Mouse (Mus musculus): ENCODE measurements around the gene Tmod1.

Tmod1 gene

DNA sequence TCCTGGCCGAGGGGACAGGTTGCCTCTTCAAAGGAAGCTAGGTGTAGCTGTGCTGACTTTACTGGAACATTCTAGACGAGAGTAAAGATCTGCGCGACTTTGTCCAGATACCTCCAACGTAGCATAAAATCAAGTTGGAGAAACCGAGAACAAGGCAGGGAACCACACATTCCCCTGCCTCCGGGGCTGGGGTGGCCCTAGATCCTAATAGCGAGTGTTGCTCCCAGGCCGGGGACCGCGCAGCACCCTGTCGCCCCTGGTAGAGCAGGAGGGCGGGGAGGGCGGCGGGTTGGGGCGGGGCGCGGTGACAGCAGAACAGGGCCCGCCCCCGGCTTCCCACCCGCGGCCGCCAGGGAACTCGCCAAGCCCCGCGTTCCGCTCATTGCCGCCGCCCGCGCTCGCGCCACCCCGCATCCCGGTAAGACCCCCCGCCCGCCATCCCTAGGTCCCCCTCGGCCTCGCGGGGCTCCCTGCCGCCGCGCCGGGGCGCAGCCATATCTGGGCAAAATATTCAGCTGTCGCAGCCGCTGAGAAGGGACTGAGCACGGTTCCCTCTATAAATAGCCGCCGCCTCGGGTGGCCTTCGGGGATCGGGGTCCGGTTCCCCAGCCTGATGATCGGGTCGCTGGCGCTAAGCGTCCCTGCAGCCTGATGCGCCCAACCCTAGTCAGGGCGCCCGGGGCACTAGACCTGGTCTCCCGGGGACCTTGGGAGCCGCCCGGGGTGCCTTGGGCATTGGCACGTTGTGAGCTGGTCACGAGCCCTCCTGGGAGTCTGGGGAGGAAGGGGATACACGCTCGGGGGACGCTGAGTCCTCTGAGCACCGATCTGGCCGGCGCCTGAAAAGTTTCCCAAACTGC lies at the start of gene Tmod1:
Gene Tmod1, plus strand, starts transcription at position 44 of the 860 bp plus-strand sequence.
- peak; percentile 84 to 92 for DNase-seq (ENCODE audit: low spot score in 2 of 2)

GRCm38 (mm10) chr4:45990427-45991135 lies 48.2 kb upstream of the Tmod1 start:
- no peak for DNase-seq (ENCODE audit: low spot score in 2 of 2)

DNA sequence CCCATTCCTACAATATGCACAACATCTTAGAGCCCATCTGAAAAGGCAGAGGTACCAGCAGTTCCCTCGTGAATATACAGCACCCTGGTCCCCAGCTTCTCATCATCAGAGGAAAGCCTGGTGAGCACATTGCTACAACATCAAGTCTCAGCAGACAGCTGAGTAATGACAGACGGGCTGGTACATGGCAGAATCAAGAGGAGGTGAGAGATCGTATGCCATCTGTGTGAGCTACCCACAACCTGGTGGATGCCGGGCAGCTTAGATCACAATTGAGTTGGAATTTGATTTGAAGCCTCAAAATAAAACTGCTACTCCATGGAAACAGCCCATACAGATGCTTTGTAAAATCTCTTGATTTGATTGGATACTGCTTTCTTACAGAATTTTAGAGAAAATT lies 40.2 kb upstream of the Tmod1 start:
- no peak for DNase-seq (ENCODE audit: low spot score in 2 of 2)

DNA sequence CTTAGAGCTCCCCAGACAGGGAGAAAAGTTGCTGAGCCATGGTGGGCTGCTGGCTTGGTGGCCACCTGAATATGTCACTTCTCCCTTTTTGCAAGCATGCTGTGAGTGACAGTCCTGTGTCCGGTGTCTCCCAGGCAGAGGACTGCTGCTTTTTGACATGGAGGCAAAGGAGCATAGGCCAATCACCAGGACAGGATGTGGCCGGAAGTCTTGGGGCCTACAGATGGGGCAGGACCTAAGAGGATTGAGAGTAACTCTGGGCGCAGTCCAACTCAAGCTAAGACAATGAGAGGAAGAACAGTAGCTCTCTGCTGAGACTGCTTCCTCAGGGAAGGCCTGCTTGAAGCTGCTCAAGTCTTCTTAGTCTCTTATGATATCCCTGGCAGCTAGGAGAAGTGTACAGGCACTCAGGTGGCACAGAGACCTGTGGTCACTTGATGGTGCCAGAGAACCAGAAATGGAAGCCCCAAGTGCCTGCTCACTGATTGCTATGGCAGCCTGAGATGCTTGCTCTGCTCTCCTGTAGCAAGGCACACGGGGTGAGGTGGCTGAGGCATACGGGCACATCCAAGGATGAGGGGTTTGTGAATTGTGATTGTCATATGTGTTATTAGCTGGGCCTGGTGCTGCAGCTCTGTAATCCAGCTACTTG lies 30.5 kb upstream of the Tmod1 start:
- no peak for DNase-seq (ENCODE audit: low spot score in 2 of 2)

- DNase-seq (ENCODE audit: low spot score in 2 of 2), result no peak
Measured at GRCm38 (mm10) chr4:46011698-46012097, 27.0 kb upstream of the Tmod1 start.

DNA sequence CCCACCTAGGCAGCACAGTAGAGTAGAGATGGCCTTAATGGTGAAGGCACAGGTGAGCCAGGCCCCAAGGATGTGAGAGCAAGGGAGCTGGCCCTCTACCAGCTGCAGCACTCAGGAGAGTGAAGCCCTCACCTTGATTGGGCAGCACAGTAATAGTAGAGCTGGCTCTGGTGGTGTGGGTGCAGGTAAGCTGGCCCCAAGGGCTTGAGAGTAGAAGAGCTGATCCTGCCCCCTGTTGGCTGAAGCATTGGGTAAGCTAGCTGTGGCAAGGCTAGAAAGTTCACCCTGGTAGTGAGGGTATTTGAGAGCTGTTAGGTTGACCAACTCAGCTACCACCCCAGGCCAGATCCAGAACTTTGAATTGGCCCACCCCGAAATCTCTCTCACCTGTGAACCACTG lies 23.1 kb upstream of the Tmod1 start:
- no peak for DNase-seq (ENCODE audit: low spot score in 2 of 2)

- DNase-seq (ENCODE audit: low spot score in 2 of 2), result peak in 1 of 2 experiments; percentile 46
Measured at GRCm38 (mm10) chr4:46023021-46023481, 15.7 kb upstream of the Tmod1 start.

GRCm38 (mm10) chr4:46025893-46026292 lies 12.8 kb upstream of the Tmod1 start:
- peak in 1 of 2 experiments; percentile 68 for DNase-seq (ENCODE audit: low spot score in 2 of 2)

GRCm38 (mm10) chr4:46028224-46028623 lies 10.5 kb upstream of the Tmod1 start:
- no peak for DNase-seq (ENCODE audit: low spot score in 2 of 2)

DNA sequence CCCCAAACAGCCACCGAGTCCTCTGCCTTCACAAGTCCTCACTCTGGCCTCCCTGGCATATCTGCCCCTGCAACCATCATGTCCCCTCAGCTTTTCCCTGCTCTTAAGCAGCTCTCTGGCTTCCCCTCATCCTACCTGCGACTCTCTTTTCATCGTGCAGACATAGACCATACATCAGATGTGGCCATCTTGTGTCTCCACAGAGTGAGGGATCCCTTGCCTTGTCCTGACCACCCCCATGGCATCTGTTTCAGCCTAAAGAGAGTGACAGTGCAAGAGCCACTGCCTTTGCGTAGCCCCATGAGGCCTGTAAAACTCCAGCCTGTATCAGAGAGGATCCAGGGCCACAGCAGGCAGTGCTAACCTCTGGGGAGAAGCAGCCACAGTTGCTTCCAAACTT lies 10.0 kb upstream of the Tmod1 start:
- no peak for DNase-seq (ENCODE audit: low spot score in 2 of 2)

GRCm38 (mm10) chr4:46029552-46029951 lies 9.2 kb upstream of the Tmod1 start:
- peak in 1 of 2 experiments; percentile 59 for DNase-seq (ENCODE audit: low spot score in 2 of 2)

- peak in 1 of 2 experiments; percentile 47 for DNase-seq (ENCODE audit: low spot score in 2 of 2)
Measured at GRCm38 (mm10) chr4:46032448-46032847, 6.3 kb upstream of the Tmod1 start.

- DNase-seq (ENCODE audit: low spot score in 2 of 2), result no peak
Measured at GRCm38 (mm10) chr4:46033197-46033596, 5.5 kb upstream of the Tmod1 start.

DNA sequence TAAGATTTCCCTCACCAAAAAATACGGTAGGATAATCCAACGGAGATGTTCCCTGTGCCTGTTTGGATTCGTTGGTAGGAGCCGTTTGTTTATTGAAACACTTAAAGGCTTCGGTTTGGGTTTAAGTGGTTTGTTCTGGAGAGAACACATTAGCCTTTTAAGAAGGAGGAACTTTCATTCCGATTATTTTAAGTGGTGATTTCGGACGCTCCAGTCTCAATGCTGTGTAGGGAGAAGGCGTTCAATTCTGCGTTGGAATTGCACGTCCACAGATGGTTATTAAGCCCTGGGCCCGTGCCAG lies 194 bp upstream of the Tmod1 start:
- DNase-seq (ENCODE audit: low spot score in 2 of 2), result no peak

- DNase-seq (ENCODE audit: low spot score in 2 of 2), result peak; percentile 39 to 71
Measured at GRCm38 (mm10) chr4:46039899-46040298, 1.2 kb downstream of the Tmod1 start.

GRCm38 (mm10) chr4:46040594-46041192 lies 2.0 kb downstream of the Tmod1 start:
- DNase-seq (ENCODE audit: low spot score in 2 of 2), result peak; percentile 81 to 82

DNA sequence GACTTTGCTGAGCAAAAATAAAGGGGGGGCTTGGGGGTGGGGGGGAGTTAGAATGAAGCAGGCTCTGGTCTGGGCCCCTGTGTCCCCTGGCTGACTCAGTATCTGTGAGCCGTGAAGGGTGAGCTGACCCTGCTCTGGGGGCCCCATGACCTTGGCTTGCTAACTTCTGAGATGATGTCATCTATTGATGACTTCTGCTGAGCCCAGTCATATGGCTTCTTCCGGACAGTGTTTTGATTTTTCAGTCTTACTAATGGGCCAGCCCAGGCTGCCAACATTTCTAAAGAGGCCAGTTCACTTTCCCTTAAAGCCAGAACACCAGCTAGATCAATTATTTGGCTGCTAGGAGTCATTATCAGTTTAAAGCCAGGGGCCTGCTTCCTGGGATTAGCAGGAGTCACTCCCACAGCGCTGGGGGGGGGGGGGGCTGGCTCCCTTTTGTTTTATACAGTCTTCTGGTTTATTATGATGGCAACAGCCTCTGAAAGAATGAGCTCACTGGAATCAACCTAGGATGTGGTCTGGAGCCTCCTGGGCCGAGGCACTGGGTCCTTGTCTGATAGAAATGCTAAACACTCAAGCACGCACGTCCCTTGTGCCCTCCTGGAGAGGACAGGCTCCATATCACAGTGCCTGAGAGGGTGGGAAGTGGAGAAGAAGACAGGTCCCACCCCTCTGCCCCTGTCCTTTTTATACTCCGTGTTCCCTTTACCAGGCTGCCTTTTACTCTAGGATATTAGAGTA lies 3.2 kb downstream of the Tmod1 start:
- no peak for DNase-seq (ENCODE audit: low spot score in 2 of 2)

DNA sequence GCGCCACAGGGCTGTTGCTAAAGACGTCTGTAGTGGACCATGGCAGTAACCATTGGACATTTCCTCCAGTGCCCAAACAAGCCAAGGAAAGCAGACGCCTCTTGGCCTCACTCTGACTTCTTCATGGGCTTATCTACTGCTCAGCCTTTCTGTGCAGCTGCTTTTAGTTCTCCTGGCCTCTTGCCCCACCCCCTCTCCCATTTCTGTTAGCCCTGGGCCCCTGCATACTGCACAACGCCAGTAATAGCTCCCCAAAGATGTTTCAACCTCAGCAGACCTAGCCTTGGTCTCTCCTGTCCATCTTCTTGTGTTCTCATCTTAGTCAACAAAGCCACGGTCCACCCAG lies 3.7 kb downstream of the Tmod1 start:
- DNase-seq (ENCODE audit: low spot score in 2 of 2), result peak in 1 of 2 experiments; percentile 42

- no peak for DNase-seq (ENCODE audit: low spot score in 2 of 2)
Measured at GRCm38 (mm10) chr4:46043361-46043760, 4.6 kb downstream of the Tmod1 start.

DNA sequence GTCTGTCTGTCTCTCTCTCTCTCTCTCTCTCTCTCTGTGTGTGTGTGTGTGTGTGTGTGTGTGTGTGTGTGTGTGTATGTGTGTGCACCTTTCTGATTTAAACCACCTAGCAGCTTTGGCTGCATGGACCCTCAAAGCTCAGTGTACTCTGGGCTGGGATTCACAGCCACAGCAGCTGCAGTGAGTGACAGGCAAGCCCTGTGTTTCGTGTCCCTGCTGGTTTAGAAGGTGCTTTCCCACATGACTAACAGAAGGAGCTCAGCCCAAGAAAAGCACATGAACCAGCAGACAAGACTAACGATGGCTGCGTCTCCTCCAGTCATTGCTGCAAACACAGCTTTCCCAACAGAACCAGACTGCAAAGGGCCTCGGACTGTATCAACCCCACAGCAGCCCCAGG lies 9.2 kb downstream of the Tmod1 start:
- DNase-seq (ENCODE audit: low spot score in 2 of 2), result no peak

GRCm38 (mm10) chr4:46048418-46048817 lies 9.7 kb downstream of the Tmod1 start:
- DNase-seq (ENCODE audit: low spot score in 2 of 2), result no peak

Measured in spleen, postnatal 4 days (tissue).